Mouse (Mus musculus): ENCODE results near the gene Ndufaf1.

The Ndufaf1 gene

DNA sequence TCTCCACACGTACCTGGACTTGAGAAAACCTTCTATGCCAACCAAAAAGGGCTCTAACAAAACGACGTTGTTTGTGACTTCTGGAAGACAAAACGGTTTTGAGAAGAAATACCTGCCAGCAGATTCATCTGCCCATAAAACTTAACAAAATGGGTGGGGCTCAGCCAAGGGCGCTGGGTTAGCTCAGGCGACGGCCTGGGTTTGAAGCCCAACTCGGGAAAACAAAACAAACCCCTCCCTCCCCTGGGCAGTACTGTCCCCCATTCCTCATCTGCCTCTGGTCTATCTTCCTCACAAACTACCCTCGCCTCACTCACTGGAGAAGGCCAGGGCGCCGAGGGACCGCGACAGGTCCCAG lies 44.8 kb downstream of the Ndufaf1 start:
- no peak for DNase-seq

GRCm38 (mm10) chr2:119607023-119607422 lies 55.6 kb downstream of the Ndufaf1 start:
- no peak for DNase-seq
